Mouse (Mus musculus): ENCODE measurements around the gene Rbak. TPM values are rescaled to one million over a fixed set of nuclear protein-coding genes. Genes with fewer than 3 reads are reported as not detected.
"Not testable (repeated sequence)": the region's sequence is repeated elsewhere in the genome, so short reads cannot be mapped to it uniquely, and the experiment has no call there.

The Rbak gene
- 1.3 TPM in 2 replicates for polyA plus RNA-seq (2015; fragmentation: Nextera tagmentation; extraction: Ambion mirVana)

DNA sequence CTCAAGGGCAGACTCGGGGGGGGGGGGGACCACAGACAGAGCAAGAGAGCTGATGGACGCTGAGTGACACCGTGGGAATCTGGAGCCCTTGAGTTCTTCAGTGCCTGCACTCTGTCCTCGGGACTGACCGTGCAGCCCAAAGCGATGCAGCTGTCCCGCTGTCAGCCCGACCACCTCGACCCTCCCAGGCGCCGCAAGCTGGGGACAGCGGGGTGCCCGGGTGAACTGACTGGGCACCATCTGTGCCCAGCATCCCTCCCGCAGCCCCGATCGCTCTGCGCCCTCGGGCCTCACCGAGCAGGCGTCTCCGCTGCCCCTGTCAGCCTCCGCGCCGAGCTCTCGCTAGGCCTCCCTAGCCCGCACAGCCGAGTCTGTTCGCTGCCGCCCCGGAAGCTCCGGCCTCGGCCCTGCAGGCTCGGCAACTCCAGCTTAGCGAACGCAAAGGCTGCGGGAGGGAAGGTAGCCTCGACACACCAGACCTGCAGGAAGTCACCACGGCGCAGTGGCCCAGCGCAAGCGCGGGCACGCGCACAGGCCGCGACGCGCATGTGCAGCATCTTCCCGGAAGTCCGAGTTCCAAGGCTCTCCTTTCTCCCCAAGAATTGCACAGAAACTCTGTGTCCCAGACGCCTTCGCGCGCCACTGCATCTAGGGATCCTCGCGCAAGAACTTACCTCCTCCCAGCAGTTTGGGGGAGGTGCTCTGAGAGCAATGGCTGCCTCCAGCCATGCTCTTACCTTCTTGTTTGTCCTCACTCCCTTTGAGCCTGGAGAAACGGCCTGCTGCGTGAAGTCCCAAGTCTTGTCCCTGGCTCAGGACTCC, at the start of gene Rbak, which contains the start of gene Spdye4b:
Gene Rbak, minus strand, starts transcription at position 521 of the 822 bp plus-strand sequence.
Gene Spdye4b, plus strand, starts transcription at position 763 of the 822 bp plus-strand sequence.
- under 1% methylated on average over 58 of the region's 58 CpGs for WGBS (ENCODE audit: insufficient replicate concordance)

DNA sequence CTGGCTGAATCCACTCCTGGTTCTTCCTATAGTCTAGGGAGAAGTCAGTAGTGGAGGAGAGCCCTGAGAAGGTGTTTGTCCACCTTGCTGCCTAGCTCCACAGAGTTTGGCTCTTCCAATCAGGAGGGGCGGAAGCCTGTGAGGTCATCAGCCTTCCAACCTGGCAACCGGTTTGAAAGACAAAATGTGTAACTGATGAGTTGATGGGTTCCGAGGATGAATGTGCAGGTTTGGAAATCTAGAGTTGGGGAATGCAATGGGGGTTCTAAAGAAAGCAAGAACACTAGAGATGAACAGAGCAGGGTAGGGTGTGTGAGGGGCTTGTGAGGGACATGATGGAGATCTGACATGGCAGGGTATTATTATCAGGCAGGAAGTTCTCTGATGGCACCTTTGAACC, 46.2 kb upstream of the Rbak start, which contains the start of gene Spdye4a:
Gene Spdye4a, minus strand, starts transcription at position 101 of the 400 bp plus-strand sequence.
- H3K4me1 ChIP-seq (replicated peaks) = no peaks in the 10 kb centered on the region
- H3K4me2 ChIP-seq = no peak within 1 kb of the TSS
- no peak within 1 kb of the TSS for H3K4me3 ChIP-seq (replicated peaks)
- H3K27ac ChIP-seq (replicated peaks) = no peak within 1 kb of the TSS
- ATAC-seq (ENCODE audit: insufficient read depth) = no peak
- no peaks in the 10 kb centered on the region for H3K27me3 ChIP-seq
- H3K9ac ChIP-seq = no peak within 1 kb of the TSS
- no peaks in the 10 kb centered on the region for H3K36me3 ChIP-seq (replicated peaks)
- no peaks in the 10 kb centered on the region for H3K9me3 ChIP-seq (replicated peaks)
- 58% methylated on average over 3 of the region's 3 CpGs for WGBS (ENCODE audit: insufficient replicate concordance)

More for the DNA sequence above, at the start of gene Rbak, which contains the start of gene Spdye4b:
- Histone ChIP-seq H3K4me1 (replicated peaks) (peaks cover 16% of the 10 kb centered on the region), H3K27me3 (no peaks in the 10 kb centered on the region), H3K27ac (replicated peaks) (peak within 1 kb of the TSS; percentile 61), H3K36me3 (replicated peaks) (peaks cover 30% of the 10 kb centered on the region), H3K4me3 (replicated peaks) (peak within 1 kb of the TSS; percentile 68), H3K9ac (peak within 1 kb of the TSS; percentile 64), H3K9me3 (replicated peaks) (no peaks in the 10 kb centered on the region), H3K4me2 (peak within 1 kb of the TSS; percentile 88)
- peak; percentile 90 for ATAC-seq (ENCODE audit: insufficient read depth)

DNA sequence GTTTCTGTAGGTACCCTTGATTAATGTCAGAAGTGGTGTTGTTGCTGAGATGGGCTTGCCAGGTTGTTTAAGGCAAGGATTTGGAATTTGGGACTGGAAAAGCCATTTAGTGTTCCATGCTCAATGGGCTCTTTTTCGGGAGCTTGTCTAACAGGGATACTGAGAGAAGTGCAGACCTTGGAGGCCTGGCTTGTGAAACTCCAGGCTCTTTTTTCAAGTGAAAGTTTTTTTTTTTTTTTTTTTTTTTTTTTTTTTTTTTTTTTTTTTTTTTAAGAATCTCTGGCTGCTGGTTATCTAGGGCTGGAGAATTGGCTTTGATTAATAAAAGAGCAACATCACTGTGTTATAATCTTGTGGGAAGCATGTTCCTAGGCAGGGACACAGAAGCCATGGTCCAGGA, 41.7 kb upstream of the Rbak start:
- no peak overlapping the region for H3K9ac ChIP-seq
- ATAC-seq (ENCODE audit: insufficient read depth) = no peak
- WGBS (ENCODE audit: insufficient replicate concordance) = 51% methylated on average over 1 of the region's 1 CpGs
- H3K27me3 ChIP-seq = no peaks in the 10 kb centered on the region; the same call in 1 of the 2 replicates
- H3K4me2 ChIP-seq = no peak overlapping the region
- H3K36me3 ChIP-seq (replicated peaks) = no peaks in the 10 kb centered on the region
- no peaks in the 10 kb centered on the region for H3K4me1 ChIP-seq (replicated peaks)
- no peak overlapping the region for H3K27ac ChIP-seq (replicated peaks)
- H3K9me3 ChIP-seq (replicated peaks) = no peaks in the 10 kb centered on the region
- no peak overlapping the region for H3K4me3 ChIP-seq (replicated peaks)

DNA sequence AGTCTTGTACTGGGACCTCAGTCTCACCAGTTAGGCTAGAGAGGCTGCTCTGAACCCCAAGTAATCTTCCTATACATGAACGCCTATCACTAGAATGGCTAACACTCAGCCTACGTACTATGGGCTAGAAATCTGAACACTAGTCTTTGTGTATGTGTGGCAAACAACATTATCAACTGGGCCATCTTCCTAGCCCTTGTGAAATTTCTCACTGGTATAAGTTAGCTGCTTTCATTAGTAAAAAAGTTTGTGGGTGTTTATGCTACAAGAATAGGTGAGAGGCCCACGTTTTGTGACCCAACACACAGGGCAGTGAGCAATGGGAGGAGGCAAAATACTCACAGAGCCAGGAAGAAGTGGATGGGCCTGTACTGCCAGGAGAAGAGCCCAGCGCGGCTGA, 40.4 kb upstream of the Rbak start:
- H3K9me3 ChIP-seq (replicated peaks) = no peaks in the 10 kb centered on the region
- no peaks in the 10 kb centered on the region; the same call in 1 of the 2 replicates for H3K27me3 ChIP-seq
- no peak overlapping the region for H3K9ac ChIP-seq
- 58% methylated on average over 5 of the region's 5 CpGs for WGBS (ENCODE audit: insufficient replicate concordance)
- H3K4me1 ChIP-seq (replicated peaks) = no peaks in the 10 kb centered on the region
- no peak overlapping the region for H3K4me2 ChIP-seq
- ATAC-seq (ENCODE audit: insufficient read depth) = no peak
- H3K4me3 ChIP-seq (replicated peaks) = no peak overlapping the region
- no peaks in the 10 kb centered on the region for H3K36me3 ChIP-seq (replicated peaks)
- H3K27ac ChIP-seq (replicated peaks) = no peak overlapping the region

DNA sequence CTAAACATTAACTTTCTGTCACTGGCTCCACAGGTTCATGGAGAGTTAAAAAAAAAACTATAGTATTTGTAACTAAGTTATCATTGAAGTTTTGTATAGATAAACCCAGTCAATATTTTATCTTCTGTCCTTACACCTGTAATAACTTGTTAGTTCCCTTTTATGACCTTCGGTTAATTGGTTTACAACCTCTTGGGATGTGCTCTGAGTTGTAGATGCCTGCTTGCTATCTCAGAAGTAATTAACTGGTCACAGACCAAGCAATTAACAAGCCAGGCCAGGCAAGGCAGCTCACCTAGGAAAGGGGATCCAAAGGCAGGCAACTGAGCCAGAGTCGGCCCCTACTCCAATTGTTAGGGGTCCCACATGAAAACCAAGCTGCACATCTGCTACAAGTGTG, 33.3 kb upstream of the Rbak start:
- WGBS (ENCODE audit: insufficient replicate concordance) = 61% methylated on average over 2 of the region's 2 CpGs
- H3K27ac ChIP-seq (replicated peaks) = no peak overlapping the region
- H3K9me3 ChIP-seq (replicated peaks) = no peaks in the 10 kb centered on the region
- no peak overlapping the region for H3K4me2 ChIP-seq
- H3K4me1 ChIP-seq (replicated peaks) = no peaks in the 10 kb centered on the region
- H3K4me3 ChIP-seq (replicated peaks) = no peak overlapping the region
- H3K36me3 ChIP-seq (replicated peaks) = no peaks in the 10 kb centered on the region
- no peaks in the 10 kb centered on the region for H3K27me3 ChIP-seq
- H3K9ac ChIP-seq = no peak overlapping the region
- ATAC-seq (ENCODE audit: insufficient read depth) = no peak

DNA sequence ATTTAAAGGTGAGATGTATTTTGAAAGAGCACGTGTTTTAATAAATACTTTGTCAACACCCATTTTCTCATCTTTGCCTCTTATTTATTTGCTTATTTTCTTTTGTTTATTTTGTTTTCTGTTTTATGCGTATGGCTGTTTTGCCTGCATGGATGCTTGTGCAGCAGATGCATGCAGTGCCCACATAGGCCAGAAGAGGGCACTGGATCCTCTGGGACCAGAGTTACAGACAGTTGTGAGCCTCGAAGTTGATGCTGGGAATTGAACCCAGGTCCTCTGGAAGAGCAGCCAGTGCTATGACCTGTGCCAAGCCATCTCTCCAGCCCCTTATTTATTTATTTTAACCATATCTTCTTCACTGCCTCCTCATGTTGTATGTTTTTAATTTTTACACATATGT, 24.4 kb upstream of the Rbak start:
- Histone ChIP-seq H3K4me2 (no peak overlapping the region), H3K27ac (replicated peaks) (no peak overlapping the region), H3K4me1 (replicated peaks) (no peaks in the 10 kb centered on the region), H3K4me3 (replicated peaks) (no peak overlapping the region), H3K9me3 (replicated peaks) (no peaks in the 10 kb centered on the region), H3K36me3 (replicated peaks) (no peaks in the 10 kb centered on the region), H3K27me3 (no peaks in the 10 kb centered on the region), H3K9ac (no peak overlapping the region)
- no peak for ATAC-seq (ENCODE audit: insufficient read depth)
- 52% methylated on average over 3 of the region's 3 CpGs for WGBS (ENCODE audit: insufficient replicate concordance)

DNA sequence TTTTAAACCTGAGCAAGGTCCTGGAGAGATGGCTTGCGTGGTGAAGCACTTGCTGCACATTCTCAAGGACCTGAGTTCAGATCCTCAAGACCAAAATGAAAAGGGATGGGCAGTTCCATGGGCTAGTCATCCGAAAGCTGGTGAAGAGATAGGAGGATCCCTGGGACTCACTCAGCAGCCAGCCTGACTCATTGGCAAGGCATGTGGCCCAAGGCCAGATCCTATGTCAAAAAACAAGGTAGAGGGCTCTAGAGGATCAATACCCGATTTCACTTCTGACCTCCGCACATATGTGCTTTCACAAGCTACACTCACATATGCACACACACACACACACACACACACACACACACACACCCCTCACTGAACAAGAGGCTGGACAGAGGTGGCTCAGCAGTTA, 15.9 kb upstream of the Rbak start:
- Histone ChIP-seq H3K9me3 (replicated peaks) (no peaks in the 10 kb centered on the region), H3K36me3 (replicated peaks) (no peaks in the 10 kb centered on the region), H3K4me3 (replicated peaks) (no peak overlapping the region), H3K27ac (replicated peaks) (no peak overlapping the region), H3K9ac (no peak overlapping the region), H3K27me3 (no peaks in the 10 kb centered on the region), H3K4me1 (replicated peaks) (no peaks in the 10 kb centered on the region), H3K4me2 (no peak overlapping the region)
- no peak for ATAC-seq (ENCODE audit: insufficient read depth)
- WGBS (ENCODE audit: insufficient replicate concordance) = 59% methylated on average over 4 of the region's 4 CpGs

DNA sequence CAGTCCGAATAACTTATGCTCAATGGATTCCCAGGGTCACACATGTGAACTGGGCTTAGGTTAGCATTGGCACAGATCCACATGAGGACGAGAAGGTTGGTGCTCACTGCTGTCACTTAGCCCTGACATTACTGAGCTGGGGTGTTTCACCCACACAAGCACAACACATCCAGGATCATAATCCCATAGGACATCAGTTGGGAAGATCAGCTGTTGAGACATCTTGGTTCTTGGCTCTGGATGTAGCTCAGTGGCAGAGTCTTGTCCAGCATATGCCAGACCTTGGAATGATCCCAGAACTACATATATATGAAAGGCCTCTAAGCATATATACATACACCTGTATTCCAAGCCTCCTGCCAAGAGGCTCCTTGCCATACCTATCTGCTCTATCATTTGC, 14.6 kb upstream of the Rbak start:
- H3K27me3 ChIP-seq = no peaks in the 10 kb centered on the region
- no peak overlapping the region for H3K9ac ChIP-seq
- ATAC-seq (ENCODE audit: insufficient read depth) = no peak
- H3K36me3 ChIP-seq (replicated peaks) = no peaks in the 10 kb centered on the region
- no peak overlapping the region for H3K4me2 ChIP-seq
- no peak overlapping the region for H3K27ac ChIP-seq (replicated peaks)
- 38% methylated on average over 2 of the region's 2 CpGs for WGBS (ENCODE audit: insufficient replicate concordance)
- no peak overlapping the region for H3K4me3 ChIP-seq (replicated peaks)
- no peaks in the 10 kb centered on the region for H3K9me3 ChIP-seq (replicated peaks)
- no peaks in the 10 kb centered on the region for H3K4me1 ChIP-seq (replicated peaks)

DNA sequence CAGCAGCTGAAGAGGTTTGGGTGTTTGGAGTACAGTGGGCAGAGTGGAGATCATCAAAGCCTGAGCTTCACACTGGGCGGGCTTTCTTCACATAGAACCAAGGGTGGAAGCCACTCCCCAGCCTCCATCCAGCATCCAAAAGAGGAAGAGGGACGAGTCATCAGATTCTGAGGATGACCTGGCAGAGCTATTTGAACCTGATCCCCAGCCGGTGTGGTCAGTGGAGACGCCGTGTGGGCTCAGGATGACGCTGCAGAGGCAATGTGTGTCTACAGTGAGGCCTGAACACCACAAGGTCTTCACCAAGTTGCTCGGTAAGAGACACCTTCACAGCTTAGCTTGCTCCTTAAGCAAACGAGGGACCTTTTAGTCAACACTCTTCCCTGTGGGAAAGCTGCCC, 14.2 kb upstream of the Rbak start:
- not testable (repeated sequence) for H3K27me3 ChIP-seq; H3K9me3 ChIP-seq (replicated peaks); H3K4me1 ChIP-seq (replicated peaks); ATAC-seq (ENCODE audit: insufficient read depth); H3K9ac ChIP-seq; H3K36me3 ChIP-seq (replicated peaks); H3K4me2 ChIP-seq; H3K27ac ChIP-seq (replicated peaks); H3K4me3 ChIP-seq (replicated peaks)
- 43% methylated on average over 8 of the region's 8 CpGs for WGBS (ENCODE audit: insufficient replicate concordance)

DNA sequence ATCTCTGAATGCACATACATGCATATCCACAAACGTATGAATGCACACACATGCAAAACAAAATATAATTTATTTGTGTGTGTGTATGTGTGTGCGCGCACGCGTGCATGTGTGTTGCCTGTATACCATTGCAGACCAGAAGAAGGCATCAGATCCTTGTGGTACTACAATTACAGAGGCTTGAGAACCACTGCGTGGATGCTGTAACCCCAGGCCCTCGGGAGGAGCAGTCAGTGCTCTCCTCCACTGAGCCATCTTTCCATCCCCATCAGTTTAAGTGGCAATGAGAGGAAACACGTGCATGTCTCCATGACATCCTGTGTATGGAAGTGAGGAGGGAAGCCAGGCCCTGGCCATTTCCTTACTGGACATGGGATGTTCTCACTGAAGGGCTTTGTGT, 12.2 kb upstream of the Rbak start:
- H3K27me3 ChIP-seq = no peaks in the 10 kb centered on the region
- no peaks in the 10 kb centered on the region for H3K4me1 ChIP-seq (replicated peaks)
- ATAC-seq (ENCODE audit: insufficient read depth) = no peak
- H3K4me3 ChIP-seq (replicated peaks) = no peak overlapping the region
- H3K36me3 ChIP-seq (replicated peaks) = no peaks in the 10 kb centered on the region
- no peak overlapping the region for H3K4me2 ChIP-seq
- H3K9ac ChIP-seq = no peak overlapping the region
- H3K27ac ChIP-seq (replicated peaks) = no peak overlapping the region
- no peaks in the 10 kb centered on the region for H3K9me3 ChIP-seq (replicated peaks)
- 67% methylated on average over 8 of the region's 8 CpGs for WGBS (ENCODE audit: insufficient replicate concordance)

DNA sequence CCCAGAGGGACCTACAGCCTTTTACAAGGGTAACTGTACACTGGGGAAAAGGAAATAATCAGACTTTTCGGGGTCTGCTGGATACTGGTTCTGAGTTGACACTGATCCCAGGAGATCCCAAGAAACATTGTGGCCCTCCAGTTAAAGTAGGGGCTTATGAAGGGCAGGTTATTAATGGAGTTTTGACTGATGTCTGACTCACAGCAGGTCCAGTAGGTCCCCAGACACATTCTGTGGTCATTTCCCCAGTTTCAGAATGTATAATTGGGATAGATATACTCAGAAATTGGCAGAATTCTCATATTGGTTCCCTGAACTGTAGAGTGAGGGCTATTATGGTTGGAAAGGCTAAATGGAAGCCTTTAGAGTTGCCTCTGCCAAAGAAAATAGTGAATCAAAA, 7.4 kb upstream of the Rbak start:
- H3K36me3 ChIP-seq (replicated peaks); ATAC-seq (ENCODE audit: insufficient read depth); H3K9ac ChIP-seq; H3K27me3 ChIP-seq; H3K4me2 ChIP-seq; H3K9me3 ChIP-seq (replicated peaks); H3K4me1 ChIP-seq (replicated peaks); H3K27ac ChIP-seq (replicated peaks); H3K4me3 ChIP-seq (replicated peaks): not testable (repeated sequence)
- 50% methylated on average over 1 of the region's 1 CpGs for WGBS (ENCODE audit: insufficient replicate concordance)
